Mouse (Mus musculus) kidney, embryonic 15.5 days (tissue): Measurements from ENCODE around the gene Slc2a12. TPM values are rescaled to one million over a fixed set of nuclear protein-coding genes. Genes with fewer than 3 reads are reported as not detected.

ENCODE experiments used
- ATAC-seq: fragments of 200-750 bp; cut with Nextera tagmentation; replicated peaks from 2 replicates; pipeline ENCODE4 v1.8.0; 2017; ENCODE audit warnings: moderate TSS enrichment; ENCODE audit not compliant: low FRiP score
- H3K27ac ChIP-seq: fragments of 300-500 bp; sonication (generic); 2 replicates; pipeline ENCODE4 v1.5.1; 2015; ENCODE audit warnings: mild to moderate bottlenecking, inconsistent platforms
- H3K27me3 ChIP-seq: fragments of 300-500 bp; sonication (generic); 2 replicates; pipeline ENCODE4 v1.6.1; 2015; ENCODE audit warnings: inconsistent platforms
- H3K36me3 ChIP-seq: fragments of 300-500 bp; sonication (generic); 2 replicates; pipeline ENCODE4 v1.6.1; 2015; ENCODE audit warnings: inconsistent platforms
- H3K4me1 ChIP-seq: fragments of 300-500 bp; sonication (generic); 2 replicates; pipeline ENCODE4 v1.6.1; 2015; ENCODE audit warnings: inconsistent platforms
- H3K4me2 ChIP-seq: fragments of 300-500 bp; sonication (generic); 2 replicates; pipeline ENCODE4 v1.6.1; 2015; ENCODE audit warnings: moderate library complexity, mild to moderate bottlenecking, inconsistent platforms
- H3K4me3 ChIP-seq: fragments of 300-500 bp; sonication (generic); replicated peaks from 2 replicates; pipeline ENCODE4 v1.5.1; 2015; ENCODE audit warnings: mild to moderate bottlenecking, inconsistent platforms
- H3K9ac ChIP-seq: fragments of 300-500 bp; sonication (generic); 2 replicates; pipeline ENCODE4 v1.6.1; 2015; ENCODE audit warnings: mild to moderate bottlenecking, inconsistent platforms
- H3K9me3 ChIP-seq: fragments of 300-500 bp; sonication (generic); replicated peaks from 2 replicates; pipeline ENCODE4 v1.6.1; 2016; ENCODE audit warnings: inconsistent platforms
- WGBS: fragments of 180-500 bp; shearing (Covaris S2); methylation state at CpG from one replicate; pipeline ENCODE4 v1.1.7; 2015; ENCODE audit warnings: mixed read lengths; 5-methylcytosine and 5-hydroxymethylcytosine counted together
- microRNA-seq: library from miRNA; unstranded; fragments of <30 nt; microRNA quantifications from one replicate; pipeline ENCODE4, GENCODE M21; 2016
- polyA plus RNA-seq: library from polyadenylated mRNA; unstranded; fragments of >200 nt; fragmentation: Nextera tagmentation; extraction: Ambion mirVana; gene quantifications from 2 replicates; pipeline ENCODE4 v1.2.1, GENCODE M21; 2015

Gene Slc2a12
- polyA plus RNA-seq, 1 experiment from 2014 or later = 1.9 TPM

GRCm38 (mm10) chr10:22732181-22732580, 87.4 kb downstream of the Slc2a12 start:
- H3K4me2 ChIP-seq = peak overlapping the region; percentile 87
- H3K4me1 ChIP-seq = peaks cover 20% of the 10 kb centered on the region
- H3K9me3 ChIP-seq = no peaks in the 10 kb centered on the region
- 61% methylated on average over 10 of the region's 10 CpGs for WGBS
- H3K27ac ChIP-seq = peak overlapping the region; percentile 91
- no peaks in the 10 kb centered on the region for H3K36me3 ChIP-seq
- H3K27me3 ChIP-seq = no peaks in the 10 kb centered on the region
- ATAC-seq = no peak
- H3K4me3 ChIP-seq = peak overlapping the region; percentile 76
- peak overlapping the region; percentile 92 for H3K9ac ChIP-seq

- 70% methylated on average over 7 of the region's 7 CpGs for whole genome bisulfite sequencing
- no peak overlapping the region for H3K4me2 ChIP-seq
- H3K27ac ChIP-seq = no peak overlapping the region
- ATAC-seq = no peak
- peaks cover 5% of the 10 kb centered on the region; the same call in 1 of the 2 replicates for H3K4me1 ChIP-seq
- H3K9me3 ChIP-seq = no peaks in the 10 kb centered on the region
- H3K9ac ChIP-seq = no peak overlapping the region
- no peaks in the 10 kb centered on the region for H3K27me3 ChIP-seq
- no peak overlapping the region for H3K4me3 ChIP-seq
- no peaks in the 10 kb centered on the region for H3K36me3 ChIP-seq
Observed at GRCm38 (mm10) chr10:22745922-22746321, 101.1 kb downstream of the Slc2a12 start.

GRCm38 (mm10) chr10:22746334-22747322, 101.8 kb downstream of the Slc2a12 start:
- no peak overlapping the region for H3K27ac ChIP-seq
- 63% methylated on average over 13 of the region's 13 CpGs for WGBS
- peaks cover 5% of the 10 kb centered on the region; the same call in 1 of the 2 replicates for H3K4me1 ChIP-seq
- ATAC-seq = no peak
- no peaks in the 10 kb centered on the region for H3K9me3 ChIP-seq
- no peak overlapping the region for H3K4me3 ChIP-seq
- H3K9ac ChIP-seq = no peak overlapping the region
- H3K27me3 ChIP-seq = no peaks in the 10 kb centered on the region
- H3K36me3 ChIP-seq = no peaks in the 10 kb centered on the region
- no peak overlapping the region for H3K4me2 ChIP-seq

GRCm38 (mm10) chr10:22751175-22751682, 106.4 kb downstream of the Slc2a12 start:
- Histone ChIP-seq H3K27me3 (no peaks in the 10 kb centered on the region), H3K4me3 (no peak overlapping the region), H3K36me3 (no peaks in the 10 kb centered on the region), H3K4me2 (no peak overlapping the region), H3K27ac (no peak overlapping the region), H3K9me3 (no peaks in the 10 kb centered on the region), H3K9ac (no peak overlapping the region), H3K4me1 (peaks cover 2% of the 10 kb centered on the region; the same call in 1 of the 2 replicates)
- no peak for ATAC-seq
- WGBS = 64% methylated on average over 5 of the region's 5 CpGs

Small RNA genes within 50 kb of the gene (microRNA-seq; reads per million reads assigned to microRNA genes)
- gene Mir7663 = 1.0 reads per million

Other genes starting within 250 kb of the Slc2a12 start
- gene Tbpl1, start 86.9 kb downstream of the Slc2a12 start, polyA plus RNA-seq = 74.5 and 75.7 TPM in 2 replicates
- 325 and 329 TPM in 2 replicates for gene Tcf21, start 175.2 kb downstream of the Slc2a12 start, polyA plus RNA-seq